Mouse (Mus musculus): Measurements from ENCODE around the gene Hadha. TPM values are rescaled to one million over a fixed set of nuclear protein-coding genes. Genes with fewer than 3 reads are reported as not detected.

Gene Hadha
- polyA plus RNA-seq, 1 experiment from 2014 or later, result 136 TPM

MicroRNAs within 50 kb of the gene (microRNA counts, 519-probe panel; counts per million panel counts)
- 4,382 counts per million, percentile 26 among the panel's probes with 10 or more counts for microRNA mmu-miR-1960

Small RNA genes within 50 kb of the gene (microRNA-seq; reads per million reads assigned to microRNA genes)
- 2.0 reads per million for gene Mir1960

Other genes starting within 250 kb of the Hadha start
- 0.15 TPM in 1 of 2 replicates, not detected in the other for gene Il6, start 142.0 kb downstream of the Hadha start, polyA plus RNA-seq (2016; fragmentation: Nextera tagmentation; extraction: Ambion mirVana)
- gene Tyms, start 81.5 kb downstream of the Hadha start, polyA plus RNA-seq (2016; fragmentation: Nextera tagmentation; extraction: Ambion mirVana), result 184 and 286 TPM in 2 replicates
- gene Garem2, start 50.0 kb downstream of the Hadha start, polyA plus RNA-seq (2016; fragmentation: Nextera tagmentation; extraction: Ambion mirVana), result 0.27 and 0.39 TPM in 2 replicates
- 0.18 TPM in 1 of 2 replicates, not detected in the other for gene 3110082J24Rik, start 49.1 kb downstream of the Hadha start, polyA plus RNA-seq (2016; fragmentation: Nextera tagmentation; extraction: Ambion mirVana)
- gene Hadhb, start 86 bp upstream of the Hadha start, polyA plus RNA-seq (2016; fragmentation: Nextera tagmentation; extraction: Ambion mirVana), result 207 and 288 TPM in 2 replicates
- 0.16 and 0.17 TPM in 2 replicates for gene Adgrf3, start 50.6 kb upstream of the Hadha start, polyA plus RNA-seq (2016; fragmentation: Nextera tagmentation; extraction: Ambion mirVana)
- gene Selenoi, start 77.4 kb upstream of the Hadha start, polyA plus RNA-seq (2016; fragmentation: Nextera tagmentation; extraction: Ambion mirVana), result 23.3 and 25.6 TPM in 2 replicates
- 0.15 and 0.64 TPM in 2 replicates for gene Drc1, start 126.2 kb upstream of the Hadha start, polyA plus RNA-seq (2016; fragmentation: Nextera tagmentation; extraction: Ambion mirVana)

All from heart, embryonic 10.5 days (tissue).